8 mouse cellular contexts compared by ENCODE assay signal in genomic region chr3:88578498-88579424, GRCm38 (mm10). TPM values are rescaled to one million over a fixed set of nuclear protein-coding genes. Genes with fewer than 3 reads are reported as not detected.
A peak's percentile ranks its signal among the peaks of the same experiment; 100 is the strongest.
DNase-seq lines count a peak whose midpoint lies in the region; ATAC-seq and TF ChIP-seq lines count a peak whose summit lies in the region.

No protein-coding gene starts in this region.

- TF ChIP-seq EP300 in heart, postnatal 0 days (IDR thresholded peaks at IDR 0.05; ENCODE audit: low read depth) = no peak

- WGBS in heart, postnatal 0 days = 41% methylated on average over 8 of the region's 8 CpGs
- WGBS in hindbrain, embryonic 13.5 days = 55% methylated on average over 8 of the region's 8 CpGs
- 50% methylated on average over 8 of the region's 8 CpGs for WGBS in midbrain, embryonic 13.5 days

- no peak for TF ChIP-seq POLR2A in bone marrow macrophage, adult 2 months (IDR thresholded peaks at IDR 0.05; ENCODE audit: borderline replicate concordance, low read depth, low read length)

- H3K36me3 ChIP-seq in heart, postnatal 0 days (replicated peaks; ENCODE audit: control insufficient read depth, insufficient read depth, low read length) = peaks cover 25% of the 10 kb centered on the region
- H3K36me3 ChIP-seq in hindbrain, embryonic 13.5 days = peaks cover 30% of the 10 kb centered on the region
- peaks cover 30% of the 10 kb centered on the region for H3K36me3 ChIP-seq in midbrain, embryonic 13.5 days

- H3K4me1 ChIP-seq in heart, postnatal 0 days (ENCODE audit: control insufficient read depth, insufficient read depth) = peaks cover 7% of the 10 kb centered on the region; the same call in 1 of the 2 replicates
- H3K4me1 ChIP-seq in bone marrow macrophage, adult 2 months (ENCODE audit: control insufficient read depth, insufficient read depth, low read length) = 0 out of 2 replicates have a peak, but pooled peaks cover 8% of the 10 kb centered on the region
- peaks cover 14% of the 10 kb centered on the region for H3K4me1 ChIP-seq in hindbrain, embryonic 13.5 days (replicated peaks)
- peaks cover 14% of the 10 kb centered on the region for H3K4me1 ChIP-seq in midbrain, embryonic 13.5 days (replicated peaks)

- ATAC-seq in heart, postnatal 0 days (ENCODE audit: insufficient read depth, low read depth) = no peak
- ATAC-seq in hindbrain, embryonic 13.5 days (ENCODE audit: low FRiP score) = peak; percentile 58
- peak; percentile 61 for ATAC-seq in midbrain, embryonic 13.5 days

- intact Hi-C loops in heart, postnatal 25 days (cut with DNase I) = no loop called here

- no peaks in the 10 kb centered on the region for H3K9me3 ChIP-seq in heart, postnatal 0 days (replicated peaks; ENCODE audit: control insufficient read depth, low read length)
- H3K9me3 ChIP-seq in hindbrain, embryonic 13.5 days = no peaks in the 10 kb centered on the region
- no peaks in the 10 kb centered on the region for H3K9me3 ChIP-seq in midbrain, embryonic 13.5 days

- TF ChIP-seq CTCF in heart, postnatal 0 days (IDR thresholded peaks at IDR 0.05; ENCODE audit: low read depth) = no peak
- no peak for TF ChIP-seq CTCF in bone marrow macrophage, adult 2 months (IDR thresholded peaks at IDR 0.05; ENCODE audit: low read depth, low read length)

- DNase-seq in heart, postnatal 0 days (ENCODE audit: low spot score) = no peak
- DNase-seq in heart, postnatal 25 days (ENCODE audit: low spot score) = no peak
- DNase-seq in thymus, postnatal 36 days = no peak
- no peak for DNase-seq in urinary bladder, postnatal 14 days (ENCODE audit: low spot score)
- DNase-seq in right cerebral cortex, adult 2 months (ENCODE audit: low spot score in 2 of 2) = no peak

- no peaks in the 10 kb centered on the region for H3K27me3 ChIP-seq in heart, postnatal 0 days (ENCODE audit: control insufficient read depth, insufficient read depth, low read length)
- H3K27me3 ChIP-seq in hindbrain, embryonic 13.5 days = no peaks in the 10 kb centered on the region
- no peaks in the 10 kb centered on the region for H3K27me3 ChIP-seq in midbrain, embryonic 13.5 days

- H3K27ac ChIP-seq in heart, postnatal 0 days (ENCODE audit: low read depth) = no peak overlapping the region
- H3K27ac ChIP-seq in bone marrow macrophage, adult 2 months (ENCODE audit: insufficient read depth, low read depth, low read length) = no peak overlapping the region
- no peak overlapping the region for H3K27ac ChIP-seq in hindbrain, embryonic 13.5 days
- H3K27ac ChIP-seq in midbrain, embryonic 13.5 days = no peak overlapping the region

- H3K4me2 ChIP-seq in heart, postnatal 0 days (ENCODE audit: low read depth, low read length) = peak overlapping the region; percentile 80
- H3K4me2 ChIP-seq in hindbrain, embryonic 13.5 days = peak overlapping the region; percentile 96
- H3K4me2 ChIP-seq in midbrain, embryonic 13.5 days (replicated peaks) = peak overlapping the region; percentile 97

- peak overlapping the region; percentile 79 for H3K4me3 ChIP-seq in heart, postnatal 0 days (ENCODE audit: low read depth, low read length)
- H3K4me3 ChIP-seq in bone marrow macrophage, adult 2 months (ENCODE audit: insufficient read depth, low read length) = peak overlapping the region; percentile 80
- H3K4me3 ChIP-seq in hindbrain, embryonic 13.5 days = peak overlapping the region; percentile 91
- peak overlapping the region; percentile 96 for H3K4me3 ChIP-seq in midbrain, embryonic 13.5 days (replicated peaks)

- peak overlapping the region; percentile 70; the same call in 1 of the 2 replicates for H3K9ac ChIP-seq in heart, postnatal 0 days (replicated peaks; ENCODE audit: low read depth, low read length)
- 0 out of 2 replicates have a peak overlapping the region, but pooled peaks have one; percentile 92 for H3K9ac ChIP-seq in hindbrain, embryonic 13.5 days
- H3K9ac ChIP-seq in midbrain, embryonic 13.5 days (replicated peaks) = no peak overlapping the region

RNA-seq across cellular contexts. Expression of gene Ssr2, which starts 3.1 kb away (rescaled TPM):
- 246 and 286 TPM in 2 replicates for total RNA-seq in heart, postnatal 0 days (2014; rRNA removed; ENCODE audit: low replicate concordance)
- 144 and 146 TPM in 2 replicates for polyA plus RNA-seq in heart, postnatal 0 days (2015; fragmentation: Nextera tagmentation; extraction: Ambion mirVana)
- total RNA-seq in heart, postnatal 25 days (2021) = 10 to 100 TPM; 80.7 to 93.3 TPM
- polyA plus RNA-seq in bone marrow macrophage, adult 2 months (2012; ENCODE audit: insufficient read depth, insufficient read length, missing spikeins) = 71.3 and 83.2 TPM in 2 replicates
- 154 and 163 TPM in 2 replicates for polyA plus RNA-seq in hindbrain, embryonic 13.5 days (2015; fragmentation: Nextera tagmentation; extraction: Ambion mirVana)
- polyA plus RNA-seq in midbrain, embryonic 13.5 days (2015; fragmentation: Nextera tagmentation; extraction: Ambion mirVana) = 142 and 148 TPM in 2 replicates

RNA-seq across cellular contexts. Expression of gene Ubqln4, which starts 25.2 kb away (rescaled TPM):
- total RNA-seq in heart, postnatal 0 days (2014; rRNA removed; ENCODE audit: low replicate concordance) = 74.9 and 82.4 TPM in 2 replicates
- 18.3 and 19.0 TPM in 2 replicates for polyA plus RNA-seq in heart, postnatal 0 days (2015; fragmentation: Nextera tagmentation; extraction: Ambion mirVana)
- 10 to 100 TPM; 67.4 to 71.2 TPM for total RNA-seq in heart, postnatal 25 days (2021)
- polyA plus RNA-seq in bone marrow macrophage, adult 2 months (2012; ENCODE audit: insufficient read depth, insufficient read length, missing spikeins) = 22.9 and 25.8 TPM in 2 replicates
- 36.7 and 38.3 TPM in 2 replicates for polyA plus RNA-seq in hindbrain, embryonic 13.5 days (2015; fragmentation: Nextera tagmentation; extraction: Ambion mirVana)
- polyA plus RNA-seq in midbrain, embryonic 13.5 days (2015; fragmentation: Nextera tagmentation; extraction: Ambion mirVana) = 39.1 and 46.7 TPM in 2 replicates

RNA-seq across cellular contexts. Expression of gene Lamtor2, which starts 25.9 kb away (rescaled TPM):
- total RNA-seq in heart, postnatal 0 days (2014; rRNA removed; ENCODE audit: low replicate concordance) = 3.6 and 34.6 TPM in 2 replicates
- polyA plus RNA-seq in heart, postnatal 0 days (2015; fragmentation: Nextera tagmentation; extraction: Ambion mirVana) = 131 and 136 TPM in 2 replicates
- total RNA-seq in heart, postnatal 25 days (2021) = 10 to 100 TPM; 84.2 to 92.5 TPM
- polyA plus RNA-seq in bone marrow macrophage, adult 2 months (2012; ENCODE audit: insufficient read depth, insufficient read length, missing spikeins) = 149 and 154 TPM in 2 replicates
- 179 and 182 TPM in 2 replicates for polyA plus RNA-seq in hindbrain, embryonic 13.5 days (2015; fragmentation: Nextera tagmentation; extraction: Ambion mirVana)
- polyA plus RNA-seq in midbrain, embryonic 13.5 days (2015; fragmentation: Nextera tagmentation; extraction: Ambion mirVana) = 181 and 182 TPM in 2 replicates

RNA-seq across cellular contexts. Expression of gene Arhgef2, which starts 27.0 kb away (rescaled TPM):
- total RNA-seq in heart, postnatal 0 days (2014; rRNA removed; ENCODE audit: low replicate concordance) = 81.1 and 146 TPM in 2 replicates
- polyA plus RNA-seq in heart, postnatal 0 days (2015; fragmentation: Nextera tagmentation; extraction: Ambion mirVana) = 52.2 and 56.1 TPM in 2 replicates
- 10 to 100 TPM; 42.6 to 51.8 TPM for total RNA-seq in heart, postnatal 25 days (2021)
- 140 and 154 TPM in 2 replicates for polyA plus RNA-seq in bone marrow macrophage, adult 2 months (2012; ENCODE audit: insufficient read depth, insufficient read length, missing spikeins)
- polyA plus RNA-seq in hindbrain, embryonic 13.5 days (2015; fragmentation: Nextera tagmentation; extraction: Ambion mirVana) = 160 and 165 TPM in 2 replicates
- 163 and 175 TPM in 2 replicates for polyA plus RNA-seq in midbrain, embryonic 13.5 days (2015; fragmentation: Nextera tagmentation; extraction: Ambion mirVana)

RNA-seq across cellular contexts. Expression of gene Rab25, which starts 30.7 kb away (rescaled TPM):
- total RNA-seq in heart, postnatal 0 days (2014; rRNA removed; ENCODE audit: low replicate concordance) = 0.39 and 2.5 TPM in 2 replicates
- 0.16 TPM in 1 of 2 replicates, not detected in the other for polyA plus RNA-seq in heart, postnatal 0 days (2015; fragmentation: Nextera tagmentation; extraction: Ambion mirVana)
- total RNA-seq in heart, postnatal 25 days (2021) = not detected
- not detected in 2 replicates for polyA plus RNA-seq in bone marrow macrophage, adult 2 months (2012; ENCODE audit: insufficient read depth, insufficient read length, missing spikeins)
- polyA plus RNA-seq in hindbrain, embryonic 13.5 days (2015; fragmentation: Nextera tagmentation; extraction: Ambion mirVana) = not detected in 2 replicates
- not detected in 2 replicates for polyA plus RNA-seq in midbrain, embryonic 13.5 days (2015; fragmentation: Nextera tagmentation; extraction: Ambion mirVana)
